Mouse (Mus musculus) hindbrain, embryonic 13.5 days (tissue): Measurements from ENCODE around the gene Trim7. TPM values are rescaled to one million over a fixed set of nuclear protein-coding genes. Genes with fewer than 3 reads are reported as not detected.
"Not testable (repeated sequence)": the region's sequence is repeated elsewhere in the genome, so short reads cannot be mapped to it uniquely, and the experiment has no call there.

ENCODE experiments used
- ATAC-seq: fragments of 200-750 bp; cut with Nextera tagmentation; 2 replicates; pipeline ENCODE4 v1.8.0; 2017; ENCODE audit warnings: moderate TSS enrichment; ENCODE audit not compliant: low FRiP score
- H3K27ac ChIP-seq: fragments of 300-500 bp; sonication (generic); 2 replicates; pipeline ENCODE4 v1.5.1; 2015; ENCODE audit warnings: inconsistent platforms, mild to moderate bottlenecking, moderate library complexity
- H3K27me3 ChIP-seq: fragments of 300-500 bp; sonication (generic); 2 replicates; pipeline ENCODE4 v1.6.1; 2015; ENCODE audit warnings: mild to moderate bottlenecking, inconsistent platforms
- H3K36me3 ChIP-seq: fragments of 300-500 bp; sonication (generic); 2 replicates; pipeline ENCODE4 v1.6.1; 2015; ENCODE audit warnings: mild to moderate bottlenecking, inconsistent platforms
- H3K4me1 ChIP-seq: fragments of 300-500 bp; sonication (generic); replicated peaks from 2 replicates; pipeline ENCODE4 v1.6.1; 2015; ENCODE audit warnings: inconsistent platforms
- H3K4me2 ChIP-seq: fragments of 300-500 bp; sonication (generic); 2 replicates; pipeline ENCODE4 v1.6.1; 2015; ENCODE audit warnings: inconsistent platforms, mild to moderate bottlenecking, moderate library complexity
- H3K4me3 ChIP-seq: fragments of 300-500 bp; sonication (generic); 2 replicates; pipeline ENCODE4 v1.5.1; 2015; ENCODE audit warnings: mild to moderate bottlenecking, inconsistent platforms
- H3K9ac ChIP-seq: fragments of 300-500 bp; sonication (generic); 2 replicates; pipeline ENCODE4 v1.6.1; 2015; ENCODE audit warnings: mild to moderate bottlenecking, inconsistent platforms
- H3K9me3 ChIP-seq: fragments of 300-500 bp; sonication (generic); 2 replicates; pipeline ENCODE4 v1.6.1; 2016; ENCODE audit warnings: inconsistent platforms
- WGBS: fragments of 180-500 bp; shearing (Covaris S2); methylation state at CpG from one replicate; pipeline ENCODE4 v1.1.7; 2015; 5-methylcytosine and 5-hydroxymethylcytosine counted together
- polyA plus RNA-seq: library from polyadenylated mRNA; unstranded; fragments of >200 nt; fragmentation: Nextera tagmentation; extraction: Ambion mirVana; gene quantifications from 2 replicates; pipeline ENCODE4 v1.2.1, GENCODE M21; 2015

Gene Trim7
- polyA plus RNA-seq, 1 experiment from 2014 or later: 1.0 TPM

GRCm38 (mm10) chr11:48900654-48901566 lies 75.0 kb downstream of the Trim7 start:
- 90% methylated on average over 6 of the region's 6 CpGs for WGBS
- not testable (repeated sequence) for H3K4me1 ChIP-seq, ATAC-seq, H3K36me3 ChIP-seq, H3K9ac ChIP-seq, H3K4me2 ChIP-seq, H3K27ac ChIP-seq, H3K9me3 ChIP-seq, H3K27me3 ChIP-seq, H3K4me3 ChIP-seq

GRCm38 (mm10) chr11:48901567-48901930 lies 75.6 kb downstream of the Trim7 start:
- WGBS: 95% methylated on average over 1 of the region's 1 CpGs
- ATAC-seq, H3K4me3 ChIP-seq, H3K9me3 ChIP-seq, H3K4me2 ChIP-seq, H3K4me1 ChIP-seq, H3K27me3 ChIP-seq, H3K27ac ChIP-seq, H3K9ac ChIP-seq, H3K36me3 ChIP-seq: not testable (repeated sequence)

Other genes with a start within 250 kb of the Trim7 start
- 444 and 448 TPM in 2 replicates for gene Rack1, start 25.8 kb upstream of the Trim7 start, polyA plus RNA-seq
- gene Trim41, start 8.8 kb upstream of the Trim7 start, polyA plus RNA-seq: 7.5 TPM in 2 replicates
- gene Gm12184, start 515 bp downstream of the Trim7 start, polyA plus RNA-seq: 2.8 and 4.4 TPM in 2 replicates
- gene Irgm1, start 45.5 kb downstream of the Trim7 start, polyA plus RNA-seq: 2.7 and 2.8 TPM in 2 replicates
- gene Gm5431, start 76.1 kb downstream of the Trim7 start, polyA plus RNA-seq: 0.13 and 0.16 TPM in 2 replicates
- gene Psme2b, start 120.0 kb downstream of the Trim7 start, polyA plus RNA-seq: 1.9 and 2.2 TPM in 2 replicates
- gene Olfr56, start 152.7 kb downstream of the Trim7 start, polyA plus RNA-seq: not detected in 2 replicates
- 0.16 and 0.31 TPM in 2 replicates for gene 9930111J21Rik1, start 153.3 kb downstream of the Trim7 start, polyA plus RNA-seq
- gene Gm12185, start 166.1 kb downstream of the Trim7 start, polyA plus RNA-seq: not detected in 2 replicates
- gene Tgtp1, start 168.0 kb downstream of the Trim7 start, polyA plus RNA-seq: 0.08 TPM in 1 of 2 replicates, not detected in the other
- gene 9930111J21Rik2, start 225.1 kb downstream of the Trim7 start, polyA plus RNA-seq: 0.25 and 0.28 TPM in 2 replicates
- not detected in 2 replicates for gene Tgtp2, start 238.1 kb downstream of the Trim7 start, polyA plus RNA-seq